9 mouse cellular contexts compared by ENCODE assay signal in the genomic region with DNA sequence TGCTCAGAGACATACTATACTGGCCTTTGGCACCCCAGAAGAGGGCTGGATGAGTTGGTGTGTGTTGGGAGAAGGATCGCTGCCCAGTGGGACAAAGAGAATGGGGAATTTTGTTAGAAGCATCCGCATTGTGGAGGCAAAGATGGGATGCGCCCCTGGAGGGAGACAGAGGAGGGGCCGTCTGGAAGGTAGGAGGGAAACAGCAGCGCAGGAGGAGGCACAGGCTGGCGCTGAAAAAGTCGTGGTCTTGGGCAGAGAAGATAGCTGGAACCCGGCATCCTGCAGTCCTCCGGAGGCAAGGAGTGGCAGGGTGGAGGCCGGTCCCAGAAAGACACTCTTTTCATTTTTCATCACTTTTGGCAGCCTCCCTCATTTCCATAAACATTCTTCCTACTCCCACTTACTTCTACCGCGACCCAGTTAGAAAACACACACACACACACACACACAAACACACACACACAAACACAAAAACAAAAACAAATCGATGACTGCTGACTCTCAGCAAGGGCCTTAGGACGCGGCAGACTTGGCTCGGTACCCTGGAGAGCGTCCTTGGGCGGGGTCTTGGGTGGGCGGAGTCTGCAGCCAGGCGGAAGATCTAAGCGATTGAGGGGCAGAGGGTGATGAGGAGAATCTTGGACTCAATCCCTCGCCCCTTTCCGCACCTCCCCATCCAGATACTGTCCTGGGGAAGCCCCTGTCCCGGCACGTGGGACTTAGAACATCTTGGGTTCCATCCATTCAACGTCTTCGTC. TPM values are rescaled to one million over a fixed set of nuclear protein-coding genes. Genes with fewer than 3 reads are reported as not detected.
A peak's percentile ranks its signal among the peaks of the same experiment; 100 is the strongest.
DNase-seq lines count a peak whose midpoint lies in the region; ATAC-seq and TF ChIP-seq lines count a peak whose summit lies in the region.
"Had no signal": no experiment of that assay in that cellular context is flagged by ENCODE, and none has a peak within 500 bp of the region (broad histone marks: within the 10 kb centered on the region; RNA-seq: fewer than 3 reads in every experiment).

No protein-coding gene starts in this region.

- H3K27me3 ChIP-seq in liver, postnatal 0 days (ENCODE audit: insufficient read depth, low read length), result peaks cover 13% of the 10 kb centered on the region; the same call in 1 of the 2 replicates
- peaks cover 48% of the 10 kb centered on the region for H3K27me3 ChIP-seq in liver, embryonic 12.5 days (replicated peaks)
- H3K27me3 ChIP-seq in forebrain, embryonic 12.5 days, result peaks cover 47% of the 10 kb centered on the region
- peaks cover 29% of the 10 kb centered on the region for H3K27me3 ChIP-seq in midbrain, embryonic 13.5 days
- H3K27me3 ChIP-seq: lung, embryonic 15.5 days had no signal

- peak; percentile 41 for DNase-seq in liver, postnatal 0 days
- peak; percentile 15 for DNase-seq in NIH3T3 (ENCODE audit: low read depth)
- DNase-seq in spleen, postnatal 4 days (ENCODE audit: low spot score in 2 of 2), result no peak
- DNase-seq in layer of hippocampus, postnatal 14 days (ENCODE audit: low spot score in 2 of 2), result no peak
- DNase-seq in gastrocnemius, adult 8-10 months (ENCODE audit: low spot score in 2 of 2), result no peak

- peaks cover 3% of the 10 kb centered on the region; the same call in 1 of the 2 replicates for H3K4me1 ChIP-seq in liver, postnatal 0 days (ENCODE audit: insufficient read depth)
- peaks cover 48% of the 10 kb centered on the region for H3K4me1 ChIP-seq in liver, embryonic 12.5 days
- H3K4me1 ChIP-seq in forebrain, embryonic 12.5 days, result peaks cover 49% of the 10 kb centered on the region
- peaks cover 58% of the 10 kb centered on the region for H3K4me1 ChIP-seq in midbrain, embryonic 13.5 days (replicated peaks)

- H3K9ac ChIP-seq in liver, postnatal 0 days (replicated peaks), result no peak overlapping the region
- no peak overlapping the region for H3K9ac ChIP-seq in liver, embryonic 12.5 days
- H3K9ac ChIP-seq in forebrain, embryonic 12.5 days, result no peak overlapping the region
- no peak overlapping the region for H3K9ac ChIP-seq in midbrain, embryonic 13.5 days (replicated peaks)
- H3K9ac ChIP-seq: lung, embryonic 15.5 days had no signal

- H3K36me3 ChIP-seq in liver, postnatal 0 days (replicated peaks; ENCODE audit: insufficient read depth, low read length), result 0 out of 2 replicates have a peak, but pooled peaks cover 3% of the 10 kb centered on the region
- no peaks in the 10 kb centered on the region for H3K36me3 ChIP-seq in liver, embryonic 12.5 days
- no peaks in the 10 kb centered on the region for H3K36me3 ChIP-seq in forebrain, embryonic 12.5 days (replicated peaks)
- H3K36me3 ChIP-seq in midbrain, embryonic 13.5 days, result no peaks in the 10 kb centered on the region
- H3K36me3 ChIP-seq: lung, embryonic 15.5 days had no signal

- no peak for TF ChIP-seq CTCF in liver, postnatal 0 days (IDR thresholded peaks at IDR 0.05; ENCODE audit: low read depth)

- no peak for TF ChIP-seq EP300 in liver, postnatal 0 days (IDR thresholded peaks at IDR 0.05; ENCODE audit: low read depth)

- no peaks in the 10 kb centered on the region for H3K9me3 ChIP-seq in liver, postnatal 0 days (ENCODE audit: low read length)
- H3K9me3 ChIP-seq in liver, embryonic 12.5 days (replicated peaks), result no peaks in the 10 kb centered on the region
- H3K9me3 ChIP-seq in forebrain, embryonic 12.5 days, result no peaks in the 10 kb centered on the region
- H3K9me3 ChIP-seq in midbrain, embryonic 13.5 days, result no peaks in the 10 kb centered on the region
- H3K9me3 ChIP-seq: lung, embryonic 15.5 days had no signal

- H3K4me3 ChIP-seq in liver, postnatal 0 days (ENCODE audit: low read depth, low read length), result no peak overlapping the region
- H3K4me3 ChIP-seq in liver, embryonic 12.5 days, result no peak overlapping the region
- H3K4me3 ChIP-seq in forebrain, embryonic 12.5 days (replicated peaks), result no peak overlapping the region
- no peak overlapping the region; the same call in 1 of the 2 replicates for H3K4me3 ChIP-seq in midbrain, embryonic 13.5 days (replicated peaks)
- H3K4me3 ChIP-seq: lung, embryonic 15.5 days had no signal

- WGBS in liver, postnatal 0 days (ENCODE audit: insufficient replicate concordance), result 8% methylated on average over 27 of the region's 27 CpGs
- 4% methylated on average over 27 of the region's 27 CpGs for WGBS in liver, embryonic 12.5 days (ENCODE audit: insufficient replicate concordance)
- 4% methylated on average over 27 of the region's 27 CpGs for WGBS in forebrain, embryonic 12.5 days
- WGBS in midbrain, embryonic 13.5 days, result 4% methylated on average over 27 of the region's 27 CpGs

- no peak overlapping the region for H3K27ac ChIP-seq in liver, postnatal 0 days (ENCODE audit: low read depth)
- no peak overlapping the region for H3K27ac ChIP-seq in liver, embryonic 12.5 days
- H3K27ac ChIP-seq in forebrain, embryonic 12.5 days, result no peak overlapping the region
- H3K27ac ChIP-seq in midbrain, embryonic 13.5 days, result no peak overlapping the region
- H3K27ac ChIP-seq: lung, embryonic 15.5 days had no signal

- no peak overlapping the region for H3K4me2 ChIP-seq in liver, postnatal 0 days (ENCODE audit: low read depth, low read length)
- H3K4me2 ChIP-seq in liver, embryonic 12.5 days, result no peak overlapping the region
- H3K4me2 ChIP-seq in forebrain, embryonic 12.5 days, result peak overlapping the region; percentile 32
- peak overlapping the region; percentile 36 for H3K4me2 ChIP-seq in midbrain, embryonic 13.5 days (replicated peaks)
- H3K4me2 ChIP-seq: lung, embryonic 15.5 days had no signal

- ATAC-seq in liver, postnatal 0 days, result no peak
- ATAC-seq in liver, embryonic 12.5 days, result no peak
- ATAC-seq in forebrain, embryonic 12.5 days (ENCODE audit: low FRiP score), result no peak
- no peak for ATAC-seq in midbrain, embryonic 13.5 days

RNA-seq across cellular contexts. Expression of a gene that starts 2.3 kb away (rescaled TPM):
- polyA plus RNA-seq in liver, postnatal 0 days (2015; fragmentation: Nextera tagmentation; extraction: Ambion mirVana), result 14.8 and 15.8 TPM in 2 replicates
- polyA plus RNA-seq in liver, embryonic 12.5 days (2016; fragmentation: Nextera tagmentation; extraction: Ambion mirVana), result 11.9 and 12.0 TPM in 2 replicates
- polyA plus RNA-seq in forebrain, embryonic 12.5 days (2016; fragmentation: Nextera tagmentation; extraction: Ambion mirVana), result 23.1 and 25.7 TPM in 2 replicates
- 16.6 and 18.9 TPM in 2 replicates for polyA plus RNA-seq in midbrain, embryonic 13.5 days (2015; fragmentation: Nextera tagmentation; extraction: Ambion mirVana)
- 100 to 1,000 TPM; 239 to 248 TPM for total RNA-seq in layer of hippocampus, postnatal 14 days (2021)
- total RNA-seq in gastrocnemius, adult 8-10 months (2022), result 10 to 100 TPM; 15.2 to 22.9 (median 18.4) TPM

RNA-seq across cellular contexts. Expression of a gene that starts 8.5 kb away (rescaled TPM):
- polyA plus RNA-seq in liver, postnatal 0 days (2015; fragmentation: Nextera tagmentation; extraction: Ambion mirVana), result not detected in 2 replicates
- not detected in 2 replicates for polyA plus RNA-seq in liver, embryonic 12.5 days (2016; fragmentation: Nextera tagmentation; extraction: Ambion mirVana)
- polyA plus RNA-seq in forebrain, embryonic 12.5 days (2016; fragmentation: Nextera tagmentation; extraction: Ambion mirVana), result not detected in 2 replicates
- not detected in 2 replicates for polyA plus RNA-seq in midbrain, embryonic 13.5 days (2015; fragmentation: Nextera tagmentation; extraction: Ambion mirVana)
- total RNA-seq in layer of hippocampus, postnatal 14 days (2021), result not detected
- 1 to 10 TPM in 2 of 4 experiments, not detected in 2; 3.8 to 4.1 TPM for total RNA-seq in gastrocnemius, adult 8-10 months (2022)

Comparison
In these comparisons a context has a peak if more than half of its experiments do, and no peak if none do; other contexts are left out.
1. DNase-seq: peak in liver, postnatal 0 days (single experiment) and NIH3T3 (single experiment); none in spleen, postnatal 4 days (0 of 2), layer of hippocampus, postnatal 14 days (0 of 2) and gastrocnemius, adult 8-10 months (0 of 2).
2. H3K4me2 ChIP-seq: peak in forebrain, embryonic 12.5 days (single experiment) and midbrain, embryonic 13.5 days (single experiment); none in liver, postnatal 0 days (single experiment) and liver, embryonic 12.5 days (single experiment).